Mouse (Mus musculus) lung, postnatal 0 days (tissue): ENCODE results near the gene Lgsn.

Experiments
- CTCF ChIP-seq: IDR thresholded peaks from 2 replicates; pipeline ENCODE4 v1.5.1; 2016; ENCODE audit warnings: antibody characterized with exemption, mild to moderate bottlenecking
- EP300 ChIP-seq: IDR thresholded peaks from 2 replicates; pipeline ENCODE4 v1.6.1; 2016; ENCODE audit warnings: antibody characterized with exemption, mild to moderate bottlenecking, control low read depth

- no peak for TF ChIP-seq CTCF
- peak; percentile 15; the same call in 1 of the 2 replicates for TF ChIP-seq EP300
Observed at GRCm38 (mm10) chr1:31143571-31143970, 32.6 kb upstream of the Lgsn start.
